Comparison of ENCODE assay signal across 22 mouse cellular contexts in the genomic region with DNA sequence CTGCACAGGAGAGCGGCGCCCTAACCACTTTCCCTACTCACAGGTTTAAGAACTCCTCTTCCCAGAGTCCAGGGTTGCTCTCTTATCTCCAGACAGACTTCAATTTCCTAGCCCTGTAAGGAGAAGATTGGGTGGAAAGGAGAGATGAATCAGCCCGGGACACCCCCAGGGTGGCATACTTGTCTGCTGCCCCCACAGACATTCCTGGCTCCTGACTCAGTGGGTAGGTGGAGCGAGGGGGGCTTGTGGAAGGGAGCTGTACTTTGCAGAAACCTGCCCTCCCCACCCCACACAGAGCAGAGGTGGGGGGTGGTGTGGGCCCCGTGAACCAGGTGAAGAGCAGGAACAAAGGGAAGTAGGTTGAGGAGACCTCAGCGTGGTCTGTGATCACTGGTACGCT. TPM values are rescaled to one million over a fixed set of nuclear protein-coding genes. Genes with fewer than 3 reads are reported as not detected.
A peak's percentile ranks its signal among the peaks of the same experiment; 100 is the strongest.
DNase-seq lines count a peak whose midpoint lies in the region; ATAC-seq and TF ChIP-seq lines count a peak whose summit lies in the region.
"Had no signal": no experiment of that assay in that cellular context is flagged by ENCODE, and none has a peak within 500 bp of the region (broad histone marks: within the 10 kb centered on the region; RNA-seq: fewer than 3 reads in every experiment).

No protein-coding gene starts in this region.

- TF ChIP-seq EP300 in CH12.LX (IDR thresholded peaks at IDR 0.05; ENCODE audit: low read length), result no peak

- H3K36me3 ChIP-seq in heart, embryonic 10.5 days, result peaks cover 20% of the 10 kb centered on the region
- peaks cover 31% of the 10 kb centered on the region for H3K36me3 ChIP-seq in midbrain, embryonic 10.5 days
- no peaks in the 10 kb centered on the region for H3K36me3 ChIP-seq in midbrain, embryonic 11.5 days (ENCODE audit: control insufficient read depth, insufficient read depth, low read length)
- peaks cover 6 to 25% of the 10 kb centered on the region in 2 experiments for H3K36me3 ChIP-seq in CH12.LX (replicated peaks in 1 of 2; ENCODE audit: control insufficient read depth in 1 of 2, insufficient read depth in 1 of 2, low read length in 1 of 2)
- H3K36me3 ChIP-seq in embryonic facial prominence, embryonic 14.5 days (ENCODE audit: control insufficient read depth, insufficient read depth, low read length), result peaks cover 16% of the 10 kb centered on the region
- peaks cover 27% of the 10 kb centered on the region for H3K36me3 ChIP-seq in liver, embryonic 12.5 days

- no peak overlapping the region for H3K4me3 ChIP-seq in heart, embryonic 10.5 days
- no peak overlapping the region for H3K4me3 ChIP-seq in midbrain, embryonic 10.5 days
- no peak overlapping the region for H3K4me3 ChIP-seq in midbrain, embryonic 11.5 days (ENCODE audit: low read depth, low read length)
- no peak overlapping the region for H3K4me3 ChIP-seq in CH12.LX (replicated peaks in 1 of 3; ENCODE audit: low read depth in 2 of 3, low read length in 2 of 3, poor library complexity in 1 of 3)
- no peak overlapping the region for H3K4me3 ChIP-seq in embryonic facial prominence, embryonic 14.5 days (ENCODE audit: low read depth, low read length)
- H3K4me3 ChIP-seq in liver, embryonic 12.5 days, result no peak overlapping the region
- H3K4me3 ChIP-seq: hindbrain, embryonic 15.5 days; liver, embryonic 15.5 days had no signal

- in situ Hi-C loops in CH12.LX (cut with MboI; ENCODE audit: low pct_ligation_motif_present, low pct_unique_long_range_greater_than_20kb, low sequenced_read_pairs), result loop anchor here (5.0 to 25.0 kb wide), 3 partner anchors 37 to 492 kb away; a partner anchor contains a TSS

- no peak for TF ChIP-seq CTCF in CH12.LX (conservative IDR thresholded peaks at IDR 0.05 in 1 of 2, IDR thresholded peaks at IDR 0.05 in 1 of 2; ENCODE audit: low read depth in 2 of 2, low read length in 2 of 2)

- no peak for DNase-seq in heart, embryonic 10.5 days (ENCODE audit: low spot score)
- no peak for DNase-seq in heart, postnatal 14 days
- DNase-seq in midbrain, embryonic 10.5 days (ENCODE audit: low spot score), result no peak
- DNase-seq in midbrain, embryonic 11.5 days (ENCODE audit: low spot score, missing footprints), result no peak
- DNase-seq in CH12.LX (ENCODE audit: extremely low read depth), result no peak
- peak; percentile 56 for DNase-seq in embryonic facial prominence, embryonic 14.5 days (ENCODE audit: low spot score)
- DNase-seq in thymus, postnatal 14 days, result no peak
- DNase-seq: adrenal gland, postnatal 10 days; cerebellum, adult 9-10 months; gastrocnemius, postnatal 36 days; kidney, adult 11 months; kidney, postnatal 10 days; lung, postnatal 10 days; thymus, adult 18-20 months had no signal

- H3K9me3 ChIP-seq in heart, embryonic 10.5 days, result no peaks in the 10 kb centered on the region
- H3K9me3 ChIP-seq in midbrain, embryonic 10.5 days (replicated peaks), result no peaks in the 10 kb centered on the region
- H3K9me3 ChIP-seq in midbrain, embryonic 11.5 days (ENCODE audit: control insufficient read depth, low read length), result no peaks in the 10 kb centered on the region
- no peaks in the 10 kb centered on the region for H3K9me3 ChIP-seq in CH12.LX (replicated peaks; ENCODE audit: low read length)
- no peaks in the 10 kb centered on the region for H3K9me3 ChIP-seq in embryonic facial prominence, embryonic 14.5 days (ENCODE audit: control insufficient read depth, low read length)
- no peaks in the 10 kb centered on the region for H3K9me3 ChIP-seq in liver, embryonic 12.5 days (replicated peaks)
- H3K9me3 ChIP-seq: G1E; hindbrain, embryonic 15.5 days; liver, embryonic 15.5 days had no signal

- dilution Hi-C loops in CH12.LX (cut with MboI; ENCODE audit: extremely low pct_ligation_motif_present, extremely low pct_unique_long_range_greater_than_20kb, low sequenced_read_pairs), result no loop called here

- 0 out of 2 replicates have a peak, but pooled peaks have one; percentile 30 for TF ChIP-seq POLR2A in CH12.LX (IDR thresholded peaks at IDR 0.05; ENCODE audit: low read depth, low read length)

- H3K27ac ChIP-seq in heart, embryonic 10.5 days, result peak overlapping the region; percentile 36; the same call in 1 of the 2 replicates
- 0 out of 2 replicates have a peak overlapping the region, but pooled peaks have one; percentile 10 for H3K27ac ChIP-seq in midbrain, embryonic 10.5 days (replicated peaks)
- H3K27ac ChIP-seq in midbrain, embryonic 11.5 days (ENCODE audit: low read depth, low read length), result no peak overlapping the region
- H3K27ac ChIP-seq in CH12.LX (ENCODE audit: insufficient read depth, low read depth), result peak overlapping the region; percentile 74
- H3K27ac ChIP-seq in embryonic facial prominence, embryonic 14.5 days (replicated peaks; ENCODE audit: low read depth, low read length), result peak overlapping the region; percentile 44; the same call in 1 of the 2 replicates
- no peak overlapping the region for H3K27ac ChIP-seq in liver, embryonic 12.5 days
- H3K27ac ChIP-seq: hindbrain, embryonic 15.5 days; liver, embryonic 15.5 days had no signal

- H3K4me2 ChIP-seq in midbrain, embryonic 11.5 days, result no peak overlapping the region
- H3K4me2 ChIP-seq in CH12.LX (ENCODE audit: insufficient read depth, low read depth, poor library complexity, severe bottlenecking), result peak overlapping the region; percentile 51
- H3K4me2 ChIP-seq in embryonic facial prominence, embryonic 14.5 days (ENCODE audit: low read depth, low read length), result no peak overlapping the region
- no peak overlapping the region for H3K4me2 ChIP-seq in liver, embryonic 12.5 days
- H3K4me2 ChIP-seq: hindbrain, embryonic 15.5 days; liver, embryonic 15.5 days had no signal

- H3K79me2 ChIP-seq in CH12.LX (replicated peaks; ENCODE audit: control insufficient read depth, extremely low read depth, insufficient read depth, poor library complexity, severe bottlenecking), result no peaks in the 10 kb centered on the region

- peaks cover 24% of the 10 kb centered on the region for H3K4me1 ChIP-seq in heart, embryonic 10.5 days
- peaks cover 18% of the 10 kb centered on the region for H3K4me1 ChIP-seq in midbrain, embryonic 10.5 days
- H3K4me1 ChIP-seq in midbrain, embryonic 11.5 days (ENCODE audit: control insufficient read depth, insufficient read depth, low read length), result 0 out of 2 replicates have a peak, but pooled peaks cover 2% of the 10 kb centered on the region
- H3K4me1 ChIP-seq in CH12.LX (ENCODE audit: control insufficient read depth in 1 of 2, insufficient read depth in 2 of 2), result peaks cover 17 to 54% of the 10 kb centered on the region in 2 experiments
- H3K4me1 ChIP-seq in embryonic facial prominence, embryonic 14.5 days (ENCODE audit: control insufficient read depth, insufficient read depth, low read length), result peaks cover 7% of the 10 kb centered on the region; the same call in 1 of the 2 replicates
- peaks cover 33% of the 10 kb centered on the region for H3K4me1 ChIP-seq in liver, embryonic 12.5 days

- no peak for TF ChIP-seq RAD21 in CH12.LX (IDR thresholded peaks at IDR 0.05; ENCODE audit: low read depth, low read length)

- no peak for ATAC-seq in midbrain, embryonic 11.5 days (ENCODE audit: low FRiP score)
- no peak for ATAC-seq in embryonic facial prominence, embryonic 14.5 days (ENCODE audit: low read depth)
- no peak for ATAC-seq in liver, embryonic 12.5 days

- H3K9ac ChIP-seq in midbrain, embryonic 11.5 days (ENCODE audit: low read length), result no peak overlapping the region
- H3K9ac ChIP-seq in CH12.LX (ENCODE audit: insufficient read depth, low read depth), result no peak overlapping the region
- no peak overlapping the region for H3K9ac ChIP-seq in embryonic facial prominence, embryonic 14.5 days (ENCODE audit: low read depth, low read length)
- no peak overlapping the region for H3K9ac ChIP-seq in liver, embryonic 12.5 days
- H3K9ac ChIP-seq: hindbrain, embryonic 15.5 days; liver, embryonic 15.5 days had no signal

- WGBS in heart, embryonic 10.5 days, result 47% methylated on average over 7 of the region's 7 CpGs
- WGBS in midbrain, embryonic 10.5 days, result 72% methylated on average over 7 of the region's 7 CpGs
- 79% methylated on average over 7 of the region's 7 CpGs for WGBS in midbrain, embryonic 11.5 days
- 61% methylated on average over 7 of the region's 7 CpGs for WGBS in embryonic facial prominence, embryonic 14.5 days
- 50% methylated on average over 7 of the region's 7 CpGs for WGBS in liver, embryonic 12.5 days (ENCODE audit: insufficient replicate concordance)

- peaks cover 28% of the 10 kb centered on the region for H3K27me3 ChIP-seq in heart, embryonic 10.5 days (ENCODE audit: insufficient read depth, poor library complexity, severe bottlenecking)
- peaks cover 36% of the 10 kb centered on the region for H3K27me3 ChIP-seq in midbrain, embryonic 10.5 days (ENCODE audit: low read depth, poor library complexity, severe bottlenecking)
- peaks cover 25% of the 10 kb centered on the region for H3K27me3 ChIP-seq in midbrain, embryonic 11.5 days (ENCODE audit: control insufficient read depth, insufficient read depth, low read length)
- no peaks in the 10 kb centered on the region for H3K27me3 ChIP-seq in CH12.LX (replicated peaks)
- H3K27me3 ChIP-seq in embryonic facial prominence, embryonic 14.5 days (replicated peaks; ENCODE audit: control insufficient read depth, insufficient read depth, low read length), result peaks cover 23% of the 10 kb centered on the region
- H3K27me3 ChIP-seq in liver, embryonic 12.5 days (replicated peaks), result peaks cover 31% of the 10 kb centered on the region

- intact Hi-C loops in heart, postnatal 14 days (cut with DNase I), result loop anchor here (10.0 kb wide), 1 partner anchor 159 kb away; a partner anchor contains a TSS

RNA-seq across cellular contexts. Expression of a gene that starts 6.4 kb away (rescaled TPM):
- polyA plus RNA-seq in heart, embryonic 10.5 days (2016; fragmentation: Nextera tagmentation; extraction: Ambion mirVana), result 4.3 and 12.9 TPM in 2 replicates
- total RNA-seq in heart, postnatal 14 days (2021), result 1 to 10 TPM; 1.9 TPM
- polyA plus RNA-seq in midbrain, embryonic 10.5 days (2016; fragmentation: Nextera tagmentation; extraction: Ambion mirVana), result 7.8 and 9.9 TPM in 2 replicates
- 6.0 and 7.8 TPM in 2 replicates for polyA plus RNA-seq in midbrain, embryonic 11.5 days (2014; fragmentation: Nextera tagmentation; extraction: Ambion mirVana)
- total RNA-seq in CH12.LX (2012; rRNA removed) (0.97 and 1.0 TPM in 2 replicates), CH12.LX (2014; rRNA removed) (0.61 and 1.1 TPM in 2 replicates)
- 2.0 and 2.8 TPM in 2 replicates for polyA plus RNA-seq in CH12.LX (2012; ENCODE audit: insufficient read length, low read depth)
- 129 and 135 TPM in 2 replicates for polyA plus RNA-seq in embryonic facial prominence, embryonic 14.5 days (2014; fragmentation: Nextera tagmentation; extraction: Ambion mirVana)
- polyA plus RNA-seq in liver, embryonic 12.5 days (2016; fragmentation: Nextera tagmentation; extraction: Ambion mirVana), result 0.21 and 0.81 TPM in 2 replicates

RNA-seq across cellular contexts. Expression of a gene that starts 11.4 kb away (rescaled TPM):
- polyA plus RNA-seq in heart, embryonic 10.5 days (2016; fragmentation: Nextera tagmentation; extraction: Ambion mirVana), result 18.2 and 22.1 TPM in 2 replicates
- total RNA-seq in heart, postnatal 14 days (2021), result 1 to 10 TPM; 7.7 to 8.6 TPM
- 27.9 and 28.7 TPM in 2 replicates for polyA plus RNA-seq in midbrain, embryonic 10.5 days (2016; fragmentation: Nextera tagmentation; extraction: Ambion mirVana)
- 24.2 and 28.6 TPM in 2 replicates for polyA plus RNA-seq in midbrain, embryonic 11.5 days (2014; fragmentation: Nextera tagmentation; extraction: Ambion mirVana)
- 36.2 and 37.4 TPM in 2 replicates for total RNA-seq in CH12.LX (2012; rRNA removed)
- total RNA-seq in CH12.LX (2014; rRNA removed), result 30.0 and 35.9 TPM in 2 replicates
- polyA plus RNA-seq in CH12.LX (2012; ENCODE audit: insufficient read length, low read depth), result 34.1 and 36.8 TPM in 2 replicates
- polyA plus RNA-seq in embryonic facial prominence, embryonic 14.5 days (2014; fragmentation: Nextera tagmentation; extraction: Ambion mirVana), result 17.3 and 18.8 TPM in 2 replicates
- 15.2 and 16.2 TPM in 2 replicates for polyA plus RNA-seq in liver, embryonic 12.5 days (2016; fragmentation: Nextera tagmentation; extraction: Ambion mirVana)

RNA-seq across cellular contexts. Expression of a gene that starts 21.0 kb away (rescaled TPM):
- 7.1 and 9.6 TPM in 2 replicates for polyA plus RNA-seq in heart, embryonic 10.5 days (2016; fragmentation: Nextera tagmentation; extraction: Ambion mirVana)
- 1 to 10 TPM; 4.2 to 4.9 TPM for total RNA-seq in heart, postnatal 14 days (2021)
- 8.9 and 10.9 TPM in 2 replicates for polyA plus RNA-seq in midbrain, embryonic 10.5 days (2016; fragmentation: Nextera tagmentation; extraction: Ambion mirVana)
- 6.8 and 7.8 TPM in 2 replicates for polyA plus RNA-seq in midbrain, embryonic 11.5 days (2014; fragmentation: Nextera tagmentation; extraction: Ambion mirVana)
- total RNA-seq in CH12.LX (2012; rRNA removed), result 10.8 and 15.7 TPM in 2 replicates
- 7.2 and 9.7 TPM in 2 replicates for total RNA-seq in CH12.LX (2014; rRNA removed)
- 20.9 and 26.1 TPM in 2 replicates for polyA plus RNA-seq in CH12.LX (2012; ENCODE audit: insufficient read length, low read depth)
- 6.3 and 8.3 TPM in 2 replicates for polyA plus RNA-seq in embryonic facial prominence, embryonic 14.5 days (2014; fragmentation: Nextera tagmentation; extraction: Ambion mirVana)
- 7.8 and 8.9 TPM in 2 replicates for polyA plus RNA-seq in liver, embryonic 12.5 days (2016; fragmentation: Nextera tagmentation; extraction: Ambion mirVana)

RNA-seq across cellular contexts. Expression of a gene that starts 42.4 kb away (rescaled TPM):
- polyA plus RNA-seq in heart, embryonic 10.5 days (2016; fragmentation: Nextera tagmentation; extraction: Ambion mirVana), result 4.9 and 8.9 TPM in 2 replicates
- total RNA-seq in heart, postnatal 14 days (2021), result 10 to 100 TPM; 20.1 to 23.2 TPM
- 0.17 TPM in 1 of 2 replicates, not detected in the other for polyA plus RNA-seq in midbrain, embryonic 10.5 days (2016; fragmentation: Nextera tagmentation; extraction: Ambion mirVana)
- not detected in 2 replicates for polyA plus RNA-seq in midbrain, embryonic 11.5 days (2014; fragmentation: Nextera tagmentation; extraction: Ambion mirVana)
- total RNA-seq in CH12.LX (2012; rRNA removed), result not detected in 2 replicates
- total RNA-seq in CH12.LX (2014; rRNA removed), result not detected in 2 replicates
- not detected in 2 replicates for polyA plus RNA-seq in CH12.LX (2012; ENCODE audit: insufficient read length, low read depth)
- polyA plus RNA-seq in embryonic facial prominence, embryonic 14.5 days (2014; fragmentation: Nextera tagmentation; extraction: Ambion mirVana), result not detected in 2 replicates
- 0.56 and 0.77 TPM in 2 replicates for polyA plus RNA-seq in liver, embryonic 12.5 days (2016; fragmentation: Nextera tagmentation; extraction: Ambion mirVana)
- total RNA-seq: G1E; gastrocnemius, postnatal 36 days; layer of hippocampus, adult 8-10 months; left cerebral cortex, postnatal 36 days; megakaryocyte-erythroid progenitor cell, adult 5-6 weeks had no signal
- polyA plus RNA-seq: hindbrain, embryonic 15.5 days; neural tube, embryonic 14.5 days had no signal

RNA-seq across cellular contexts. Expression of a gene that starts 49.7 kb away (rescaled TPM):
- 328 and 420 TPM in 2 replicates for polyA plus RNA-seq in heart, embryonic 10.5 days (2016; fragmentation: Nextera tagmentation; extraction: Ambion mirVana)
- total RNA-seq in heart, postnatal 14 days (2021), result 10 to 100 TPM; 57.8 to 60.2 TPM
- 450 and 503 TPM in 2 replicates for polyA plus RNA-seq in midbrain, embryonic 10.5 days (2016; fragmentation: Nextera tagmentation; extraction: Ambion mirVana)
- 330 and 336 TPM in 2 replicates for polyA plus RNA-seq in midbrain, embryonic 11.5 days (2014; fragmentation: Nextera tagmentation; extraction: Ambion mirVana)
- total RNA-seq in CH12.LX (2012; rRNA removed) (408 and 453 TPM in 2 replicates), CH12.LX (2014; rRNA removed) (199 and 206 TPM in 2 replicates)
- 718 and 764 TPM in 2 replicates for polyA plus RNA-seq in CH12.LX (2012; ENCODE audit: insufficient read length, low read depth)
- polyA plus RNA-seq in embryonic facial prominence, embryonic 14.5 days (2014; fragmentation: Nextera tagmentation; extraction: Ambion mirVana), result 191 and 199 TPM in 2 replicates
- 285 and 299 TPM in 2 replicates for polyA plus RNA-seq in liver, embryonic 12.5 days (2016; fragmentation: Nextera tagmentation; extraction: Ambion mirVana)

Comparison
In these comparisons a context has a peak if more than half of its experiments do, and no peak if none do; other contexts are left out.
1. H3K27ac ChIP-seq: peak in heart, embryonic 10.5 days (single experiment), midbrain, embryonic 10.5 days (single experiment), CH12.LX (single experiment) and embryonic facial prominence, embryonic 14.5 days (single experiment); none in midbrain, embryonic 11.5 days (single experiment) and liver, embryonic 12.5 days (single experiment).